Mouse (Mus musculus) CH12.LX (cell line): ENCODE measurements at regions not wholly inside any gene's neighbourhood (a gene's known extent, or its start where the extent isn't known, plus 50 kb on each side); places are given as distances from the start of the nearest gene placed in this dataset.

Experiments used
- CTCF ChIP-seq, 2 experiments: IDR thresholded peaks in 1 of 2; conservative IDR thresholded peaks in 1 of 2; 2 replicates each; pipeline ENCODE4 v1.5.1; 2011 to 2012; ENCODE audit warnings: low read depth in 2 of 2, low read length in 2 of 2, improper control_type of control experiment in 1 of 2, inconsistent platforms in 1 of 2, mild to moderate bottlenecking in 1 of 2, moderate library complexity in 1 of 2
- POLR2A ChIP-seq: IDR thresholded peaks from 2 replicates; pipeline ENCODE4 v1.6.1; 2011; ENCODE audit warnings: low read depth, mild to moderate bottlenecking, improper control_type of control experiment, low read length

DNA sequence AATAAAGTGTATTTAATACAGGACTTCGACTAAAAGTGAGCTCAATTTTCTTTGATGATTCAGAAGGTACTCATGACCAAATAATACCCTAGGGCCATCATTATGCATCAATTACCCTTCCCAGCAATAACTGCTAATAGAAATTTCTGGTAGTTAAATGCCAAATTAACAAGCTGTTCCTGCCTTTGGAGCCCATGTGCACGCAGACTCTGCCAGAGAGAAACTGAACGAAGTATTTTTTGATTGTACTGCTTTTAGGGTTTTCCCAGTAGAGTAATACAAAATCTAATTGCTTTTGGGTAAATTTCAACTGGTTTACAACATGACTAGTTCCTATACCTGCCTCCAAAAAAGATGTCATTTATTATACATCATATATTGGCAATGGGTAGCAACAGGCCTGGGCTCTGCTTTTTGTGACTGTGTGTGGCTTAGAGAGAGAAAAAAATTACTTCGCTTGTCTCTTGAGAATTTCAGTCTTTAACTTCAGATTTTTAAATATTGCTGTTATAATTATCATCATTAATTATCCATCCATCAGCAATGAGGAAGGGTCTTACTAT is 109.4 kb upstream of the Igf1 start:
- TF ChIP-seq POLR2A (no peak), CTCF (conservative IDR thresholded peaks at IDR 0.05 in 1 of 2, IDR thresholded peaks at IDR 0.05 in 1 of 2; ENCODE audit: low read depth in 2 of 2, low read length in 2 of 2) (no peak)
